Mouse (Mus musculus) urinary bladder, adult 2 months (tissue): ENCODE measurements around the gene Ubox5. TPM values are rescaled to one million over a fixed set of nuclear protein-coding genes. Genes with fewer than 3 reads are reported as not detected.
A peak's percentile ranks its signal among the peaks of the same experiment; 100 is the strongest.
"Not testable (repeated sequence)": the region's sequence is repeated elsewhere in the genome, so short reads cannot be mapped to it uniquely, and the experiment has no call there.

Source experiments
- DNase-seq: peaks from one replicate; pipeline ENCODE4 v3.0.0; 2022; ENCODE audit warnings: low spot score
- polyA plus RNA-seq: library from polyadenylated mRNA; depleted of rRNA; stranded (reverse); fragments of >200 nt; gene quantifications from 2 replicates; pipeline ENCODE4 v1.2.3, GENCODE M21; 2012; rRNA removed

Gene Ubox5
- polyA plus RNA-seq = 5.8 and 6.9 TPM in 2 replicates

GRCm38 (mm10) chr2:130629839-130630203 is at the start of gene Ubox5, which contains the start of gene Fastkd5:
Gene Ubox5 (minus strand): TSS chr2:130630038.
Gene Fastkd5 (minus strand): TSS chr2:130630027.
- DNase-seq = peak; percentile 84

- DNase-seq = no peak
Observed at GRCm38 (mm10) chr2:130679154-130679553, 49.3 kb upstream of the Ubox5 start.

GRCm38 (mm10) chr2:130677211-130677610 is 47.4 kb upstream of the Ubox5 start:
- no peak for DNase-seq

GRCm38 (mm10) chr2:130667559-130667958 is 37.7 kb upstream of the Ubox5 start, which contains the start of gene Itpa:
Gene Itpa (plus strand): TSS chr2:130667610.
- peak; percentile 67 for DNase-seq

GRCm38 (mm10) chr2:130664102-130664701 is 34.4 kb upstream of the Ubox5 start, which contains the start of gene Ddrgk1:
Gene Ddrgk1 (minus strand): TSS chr2:130664659.
- DNase-seq = peak; percentile 89

- no peak for DNase-seq
Observed at GRCm38 (mm10) chr2:130663342-130663741, 33.5 kb upstream of the Ubox5 start.

GRCm38 (mm10) chr2:130658530-130658929 is 28.7 kb upstream of the Ubox5 start:
- no peak for DNase-seq

GRCm38 (mm10) chr2:130657541-130657940 is 27.7 kb upstream of the Ubox5 start:
- DNase-seq = no peak

GRCm38 (mm10) chr2:130656536-130656935 is 26.7 kb upstream of the Ubox5 start:
- no peak for DNase-seq

GRCm38 (mm10) chr2:130655660-130656339 is 26.0 kb upstream of the Ubox5 start:
- DNase-seq = no peak

GRCm38 (mm10) chr2:130653760-130654159 is 23.9 kb upstream of the Ubox5 start:
- no peak for DNase-seq

- DNase-seq = no peak
Observed at GRCm38 (mm10) chr2:130653303-130653702, 23.5 kb upstream of the Ubox5 start.

GRCm38 (mm10) chr2:130649028-130649427 is 19.2 kb upstream of the Ubox5 start:
- DNase-seq = not testable (repeated sequence)

GRCm38 (mm10) chr2:130645198-130645597 is 15.4 kb upstream of the Ubox5 start:
- no peak for DNase-seq

GRCm38 (mm10) chr2:130642684-130643369 is 13.0 kb upstream of the Ubox5 start, which contains the start of gene Lzts3:
Gene Lzts3 (minus strand): TSS chr2:130642803.
- DNase-seq = peak; percentile 88

GRCm38 (mm10) chr2:130642197-130642660 is 12.4 kb upstream of the Ubox5 start:
- DNase-seq = no peak

- DNase-seq = no peak
Observed at GRCm38 (mm10) chr2:130641351-130642025, 11.7 kb upstream of the Ubox5 start.

- no peak for DNase-seq
Observed at GRCm38 (mm10) chr2:130639276-130639675, 9.4 kb upstream of the Ubox5 start.

- no peak for DNase-seq
Observed at GRCm38 (mm10) chr2:130638101-130638611, 8.3 kb upstream of the Ubox5 start.

GRCm38 (mm10) chr2:130635847-130636246 is 6.0 kb upstream of the Ubox5 start:
- DNase-seq = no peak

- DNase-seq = no peak
Observed at GRCm38 (mm10) chr2:130634739-130635411, 5.0 kb upstream of the Ubox5 start.
